Mouse (Mus musculus) gastrocnemius, postnatal 14 days (tissue): ENCODE measurements around the gene Fgfr2. TPM values are rescaled to one million over a fixed set of nuclear protein-coding genes. Genes with fewer than 3 reads are reported as not detected.

Experiments used
- DNase-seq: peaks from one replicate; pipeline ENCODE4 v3.0.0; 2021; ENCODE audit warnings: mixed read lengths
- intact Hi-C: fragments of 180-260 bp; cut with DNase I; formaldehyde crosslinking; loops from one replicate; pipeline ENCODE4 v1.15.1; 2025; ENCODE audit warnings: low total_unique reads
- total RNA-seq, 2 experiments: library from RNA; stranded (reverse); gene quantifications; 2 replicates each; pipeline ENCODE4 v1.2.3; 2021

Gene Fgfr2
- total RNA-seq, 2 experiments from 2014 or later, result 1.2 to 1.8 TPM

- DNase-seq, result no peak
- intact Hi-C loops, result no loop called here
These were observed 1791.5 kb downstream of the Fgfr2 start for GRCm38 (mm10) chr7:131331688-131332087.

- intact Hi-C loops, result no loop called here
- no peak for DNase-seq
These were observed 1793.7 kb downstream of the Fgfr2 start, which contains the start of gene Fam24b for GRCm38 (mm10) chr7:131329416-131329815. Gene Fam24b, minus strand, starts transcription at chr7:131329516.

- intact Hi-C loops, result no loop called here
- no peak for DNase-seq
These were observed 1796.1 kb downstream of the Fgfr2 start for GRCm38 (mm10) chr7:131327054-131327453.

- intact Hi-C loops, result no loop called here
- DNase-seq, result peak; percentile 13
These were observed 1801.0 kb downstream of the Fgfr2 start, which contains the start of gene Cuzd1 for GRCm38 (mm10) chr7:131322192-131322591. Gene Cuzd1, minus strand, starts transcription at chr7:131322292.

DNA sequence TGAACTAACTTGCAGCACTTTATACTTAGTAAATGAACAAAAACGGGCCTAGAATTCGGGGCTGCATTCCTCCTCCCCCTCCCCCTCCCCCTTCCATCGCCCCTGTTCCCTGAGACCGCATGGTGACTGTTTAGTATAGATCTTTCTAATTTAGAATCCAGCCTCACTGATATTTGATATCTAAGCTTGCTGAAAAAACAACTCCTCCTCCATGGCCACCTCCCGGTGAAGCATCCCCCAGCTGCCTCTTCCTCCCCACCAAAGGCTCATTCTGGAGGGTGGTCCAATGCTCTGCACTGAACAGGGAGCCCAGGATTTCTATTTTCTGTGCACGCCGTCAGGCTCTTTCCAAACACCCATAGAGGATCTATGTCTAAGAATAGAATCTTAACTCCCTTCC is 1804.8 kb downstream of the Fgfr2 start:
- intact Hi-C loops, result no loop called here
- DNase-seq, result no peak

GRCm38 (mm10) chr7:131317587-131317986 is 1805.6 kb downstream of the Fgfr2 start:
- no peak for DNase-seq

GRCm38 (mm10) chr7:131314493-131314892 is 1808.7 kb downstream of the Fgfr2 start:
- intact Hi-C loops, result no loop called here
- no peak for DNase-seq

More at GRCm38 (mm10) chr7:131317587-131317986, 1805.6 kb downstream of the Fgfr2 start:
- intact Hi-C loops, result no loop called here

- intact Hi-C loops, result no loop called here
- no peak for DNase-seq
These were observed 1816.4 kb downstream of the Fgfr2 start for GRCm38 (mm10) chr7:131306733-131307132.

- intact Hi-C loops, result no loop called here
- DNase-seq, result no peak
These were observed 1819.8 kb downstream of the Fgfr2 start for GRCm38 (mm10) chr7:131303340-131303739.

DNA sequence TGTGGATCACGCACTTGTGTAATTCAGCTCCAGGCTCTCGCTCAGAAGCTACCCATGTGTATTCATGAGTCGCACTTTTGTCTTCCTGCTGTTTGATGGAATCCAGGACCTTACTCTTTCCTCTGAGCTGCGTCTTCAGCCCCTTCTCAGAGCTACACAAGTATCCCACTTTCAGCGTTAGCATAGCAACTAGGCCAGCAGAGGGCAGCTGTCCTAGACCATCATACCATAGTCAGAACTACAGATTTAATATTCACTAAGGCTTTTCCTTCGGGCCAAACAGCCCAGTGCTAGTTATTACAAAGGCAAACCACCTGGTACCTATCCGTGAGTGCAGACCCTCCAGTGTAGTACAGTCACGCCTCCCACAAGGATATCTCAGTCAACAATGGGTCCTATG is 1826.0 kb downstream of the Fgfr2 start:
- DNase-seq, result no peak
- intact Hi-C loops, result no loop called here

- intact Hi-C loops, result no loop called here
- DNase-seq, result no peak
These were observed 1857.3 kb downstream of the Fgfr2 start for GRCm38 (mm10) chr7:131265851-131266250.

DNA sequence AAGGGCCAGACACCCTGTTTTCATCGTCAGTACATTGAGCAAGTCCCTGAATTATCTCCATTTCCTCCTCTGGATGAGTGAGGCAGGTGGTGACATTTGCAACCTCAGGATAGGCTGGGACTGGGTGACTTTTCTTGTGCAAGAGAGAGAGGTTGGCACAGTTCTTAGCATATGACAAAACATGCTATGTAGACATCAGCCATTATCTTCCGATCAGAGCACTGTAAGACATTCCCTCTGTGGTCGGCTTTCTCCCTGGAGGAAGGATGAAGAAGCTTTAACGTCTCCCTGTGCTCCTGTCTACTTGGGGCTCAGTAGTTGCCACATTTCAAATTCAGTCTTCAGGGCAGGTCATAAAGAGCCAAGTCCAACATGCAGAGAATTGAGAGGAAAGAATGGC is 1858.9 kb downstream of the Fgfr2 start:
- no peak for DNase-seq
- intact Hi-C loops, result no loop called here

- intact Hi-C loops, result no loop called here
- DNase-seq, result no peak
These were observed 1862.2 kb downstream of the Fgfr2 start for GRCm38 (mm10) chr7:131260946-131261345.

GRCm38 (mm10) chr7:131257309-131257708 is 1865.8 kb downstream of the Fgfr2 start:
- DNase-seq, result no peak

DNA sequence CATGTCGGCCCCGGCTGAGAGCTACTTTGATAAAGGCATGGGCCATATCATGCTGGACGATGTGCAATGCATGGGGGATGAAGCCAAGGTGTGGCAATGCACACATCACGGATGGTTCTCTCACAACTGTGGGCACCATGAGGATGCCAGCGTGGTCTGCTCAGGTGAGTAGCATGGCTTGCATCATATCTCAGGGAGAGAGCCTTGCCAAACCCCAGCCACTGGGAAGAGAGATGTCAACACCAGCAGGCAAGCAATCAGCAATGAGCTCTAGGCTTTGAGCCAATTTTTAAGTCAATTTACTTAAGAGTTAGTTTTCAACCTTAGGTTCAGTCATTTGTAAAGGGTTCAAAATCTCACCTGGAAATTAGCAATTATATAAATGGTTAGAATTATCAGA is 1866.3 kb downstream of the Fgfr2 start:
- no peak for DNase-seq
- intact Hi-C loops, result no loop called here

More at GRCm38 (mm10) chr7:131257309-131257708, 1865.8 kb downstream of the Fgfr2 start:
- intact Hi-C loops, result no loop called here

GRCm38 (mm10) chr7:131244993-131245392 is 1878.2 kb downstream of the Fgfr2 start:
- intact Hi-C loops, result no loop called here
- DNase-seq, result no peak

- intact Hi-C loops, result no loop called here
- DNase-seq, result no peak
These were observed 1887.1 kb downstream of the Fgfr2 start for GRCm38 (mm10) chr7:131236091-131236490.

- no peak for DNase-seq
These were observed 1900.1 kb downstream of the Fgfr2 start for GRCm38 (mm10) chr7:131223086-131223485.

DNA sequence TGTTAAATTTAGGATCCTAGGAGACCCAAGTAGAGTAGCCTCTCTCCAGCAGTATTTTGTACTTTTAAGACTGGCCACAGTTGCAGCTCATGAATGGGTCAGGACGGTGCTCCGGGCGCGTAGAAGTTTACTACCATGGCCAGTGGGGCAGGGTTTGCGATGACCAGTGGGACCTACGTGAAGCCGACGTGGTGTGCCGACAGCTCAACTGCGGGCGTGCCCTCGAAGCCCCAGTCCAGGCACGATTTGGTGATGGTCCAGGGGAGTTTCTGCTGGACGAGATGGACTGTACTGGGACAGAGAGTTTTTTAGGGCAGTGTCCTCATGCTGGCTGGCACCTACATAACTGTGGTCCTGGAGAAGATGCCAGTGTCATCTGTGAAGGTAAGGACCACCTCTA is 1935.2 kb downstream of the Fgfr2 start:
- intact Hi-C loops, result no loop called here
- DNase-seq, result no peak

More at GRCm38 (mm10) chr7:131223086-131223485, 1900.1 kb downstream of the Fgfr2 start:
- intact Hi-C loops, result no loop called here

DNA sequence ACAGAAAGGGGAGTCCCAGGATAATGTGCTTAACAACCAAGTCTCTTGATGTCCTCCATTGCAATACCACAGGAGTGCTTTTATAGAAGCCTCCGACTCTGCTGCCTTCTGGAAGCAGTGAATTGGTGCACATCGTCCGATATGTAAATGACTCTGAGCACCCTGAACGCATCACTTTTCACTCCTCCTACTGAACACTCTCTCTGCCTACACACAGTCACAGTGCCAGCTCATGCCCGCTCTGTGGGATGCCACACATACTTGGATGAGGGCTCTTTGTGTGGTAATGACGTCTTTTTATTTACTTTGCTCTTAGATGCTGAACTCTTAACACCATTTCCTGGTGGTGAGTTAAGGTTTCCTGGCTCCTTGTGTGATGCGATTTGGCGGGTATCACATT is 1936.1 kb downstream of the Fgfr2 start:
- no peak for DNase-seq
- intact Hi-C loops, result no loop called here

GRCm38 (mm10) chr7:131184339-131184738 is 1938.8 kb downstream of the Fgfr2 start:
- DNase-seq, result no peak
- intact Hi-C loops, result no loop called here

- intact Hi-C loops, result no loop called here
- peak; percentile 10 for DNase-seq
These were observed 1940.5 kb downstream of the Fgfr2 start for GRCm38 (mm10) chr7:131182685-131183084.
